Mouse (Mus musculus) natural killer cell, adult 2 months (primary cell): ENCODE results near the gene Kcnf1.
A peak's percentile ranks its signal among the peaks of the same experiment; 100 is the strongest.

Experiments
- DNase-seq, 2 experiments: peaks; one replicate each; pipeline ENCODE4 v3.0.0; 2022; ENCODE audit warnings: low spot score in 2 of 2

Kcnf1 gene

DNA sequence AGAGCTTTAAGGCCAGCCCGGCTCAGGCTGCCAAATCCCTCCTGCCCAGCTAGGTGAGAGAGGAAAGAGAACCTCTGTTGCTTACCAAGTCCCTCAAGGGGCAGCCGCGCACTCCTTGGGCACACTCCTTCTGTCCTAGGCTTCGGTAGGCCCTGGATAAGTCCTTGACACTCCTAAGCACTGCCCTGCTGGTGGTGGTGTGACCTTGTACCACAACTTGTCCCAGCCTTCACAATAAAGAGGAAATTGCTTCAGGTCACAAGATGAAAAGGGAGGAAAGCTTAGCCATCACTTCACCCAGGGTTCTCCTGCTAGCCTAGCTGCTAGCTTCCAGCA, at the start of gene Kcnf1:
Gene Kcnf1 (minus strand): TSS at position 132 of the 336 bp plus-strand sequence.
- DNase-seq: no peak

GRCm38 (mm10) chr12:17225012-17225411, 48.3 kb upstream of the Kcnf1 start:
- no peak for DNase-seq

DNA sequence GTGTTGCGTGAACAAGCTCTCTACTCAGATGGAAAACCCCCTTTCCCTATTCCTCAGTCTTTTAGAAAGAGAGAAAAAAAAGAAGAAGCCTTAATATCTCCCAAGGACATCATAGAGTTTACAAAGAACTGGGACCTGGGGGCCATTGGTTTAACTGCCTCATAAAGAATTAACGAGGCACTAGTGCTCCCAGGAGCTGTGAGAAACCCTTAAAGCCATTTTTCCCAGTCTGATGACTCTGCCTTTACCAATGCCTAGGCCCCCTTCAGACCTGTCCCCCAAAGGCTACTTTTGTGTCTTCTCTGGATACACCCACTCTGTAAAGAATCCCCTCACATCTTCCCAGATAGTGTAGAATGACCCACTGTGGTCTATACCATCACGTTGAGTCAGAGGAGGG, 46.4 kb upstream of the Kcnf1 start:
- no peak for DNase-seq

DNA sequence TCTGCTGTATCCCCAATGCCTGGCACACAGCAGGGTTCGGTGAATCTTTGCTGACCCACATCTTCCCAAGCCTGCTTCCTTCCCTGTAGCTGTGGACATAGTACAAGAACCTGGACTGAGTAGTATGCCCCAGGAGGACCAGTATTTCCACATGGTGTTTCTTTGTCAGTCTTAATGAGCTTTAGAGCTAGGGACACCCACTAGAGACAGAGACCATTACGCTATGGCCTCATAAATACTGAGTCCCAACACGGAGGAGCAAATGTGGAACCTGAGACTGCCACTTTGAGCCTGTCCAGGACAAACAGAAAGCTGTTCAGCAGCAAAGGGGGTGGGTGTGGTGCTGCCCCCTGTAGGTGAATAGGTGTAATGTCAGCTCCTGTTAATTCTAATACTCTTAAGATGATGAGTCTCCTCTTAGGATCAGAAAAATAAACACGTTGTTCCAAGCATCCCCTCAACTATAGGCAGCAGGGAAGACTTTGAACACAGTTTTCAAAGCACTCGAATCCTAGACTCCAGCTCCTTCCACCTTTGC, 45.3 kb upstream of the Kcnf1 start:
- peak in 1 of 2 experiments; percentile 11 for DNase-seq

DNA sequence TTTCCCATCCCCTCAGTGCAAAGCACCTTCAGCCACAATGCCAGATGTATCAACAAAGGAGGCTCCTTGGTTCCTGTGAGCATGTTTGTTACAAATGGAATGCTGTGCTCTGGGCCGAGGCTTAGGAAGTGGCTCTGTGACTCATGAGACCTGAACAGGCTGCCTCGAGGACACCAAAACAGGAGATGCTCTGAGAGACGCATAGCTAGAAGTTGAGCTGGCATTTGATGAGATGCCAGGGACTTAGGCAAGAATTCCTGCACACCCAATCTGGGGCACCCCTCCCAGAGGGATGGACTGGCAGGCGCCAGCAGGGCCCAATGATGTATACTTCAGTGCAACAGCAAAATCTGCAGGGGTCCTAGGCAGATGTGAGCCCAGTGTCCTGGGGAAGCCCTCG, 43.9 kb upstream of the Kcnf1 start:
- DNase-seq: no peak

DNA sequence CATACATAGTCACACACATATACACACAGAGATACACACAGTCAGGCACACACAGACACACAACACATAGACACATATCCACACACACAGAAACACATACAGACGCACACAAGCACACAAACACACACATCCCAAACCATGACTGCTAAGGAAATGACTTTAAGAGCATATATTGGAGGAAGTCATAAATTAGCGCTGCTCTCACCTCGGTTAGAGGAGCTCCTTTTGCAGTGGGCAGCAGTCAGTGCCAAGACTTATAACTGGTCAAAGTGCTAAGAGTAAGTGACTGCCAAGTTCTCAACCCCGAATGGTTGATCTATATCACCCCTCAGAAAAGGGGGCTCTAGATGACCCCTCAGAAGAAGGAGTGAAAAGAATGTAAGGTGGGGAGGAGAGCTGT, 42.4 kb upstream of the Kcnf1 start:
- DNase-seq: no peak

DNA sequence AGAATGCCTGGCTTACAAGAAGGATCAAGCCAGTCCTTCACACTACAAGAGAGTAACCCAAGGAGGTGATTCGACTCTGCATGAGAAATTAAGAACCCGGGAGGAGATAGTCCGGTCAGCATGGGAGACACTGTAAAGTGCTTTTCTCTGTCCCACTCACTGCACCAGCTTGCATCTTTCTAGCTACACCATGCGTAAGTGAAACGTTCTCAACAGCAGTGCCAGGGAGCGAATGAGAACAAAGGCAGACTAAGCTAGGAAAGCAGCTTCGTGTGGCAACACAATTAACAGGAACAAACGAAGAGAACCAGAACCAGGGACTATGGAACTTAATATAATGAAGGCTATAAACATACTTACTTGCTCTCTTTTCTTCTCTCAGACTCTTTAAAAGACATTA, 41.7 kb upstream of the Kcnf1 start:
- no peak for DNase-seq

DNA sequence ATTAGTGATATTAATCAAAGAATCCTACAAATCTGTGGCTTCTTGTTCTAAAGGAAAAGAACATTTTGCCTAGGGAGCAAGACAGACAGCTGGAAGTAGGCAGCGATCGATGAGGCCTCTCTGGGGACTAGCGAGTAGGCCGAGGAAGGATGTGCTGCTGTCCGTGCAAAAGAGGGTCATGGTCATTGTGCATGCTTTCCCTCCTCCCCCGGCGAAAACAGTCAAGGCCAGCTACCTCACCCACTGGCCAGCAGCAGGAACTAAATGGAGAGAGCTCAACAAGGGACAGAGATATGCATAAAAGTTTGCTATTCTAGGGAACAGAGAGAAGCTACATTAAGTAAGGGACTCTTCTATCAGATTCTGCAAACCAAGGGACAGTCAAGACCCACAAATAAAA, 39.1 kb upstream of the Kcnf1 start:
- no peak for DNase-seq

- no peak for DNase-seq
Measured at GRCm38 (mm10) chr12:17202492-17203322, 26.0 kb upstream of the Kcnf1 start.

DNA sequence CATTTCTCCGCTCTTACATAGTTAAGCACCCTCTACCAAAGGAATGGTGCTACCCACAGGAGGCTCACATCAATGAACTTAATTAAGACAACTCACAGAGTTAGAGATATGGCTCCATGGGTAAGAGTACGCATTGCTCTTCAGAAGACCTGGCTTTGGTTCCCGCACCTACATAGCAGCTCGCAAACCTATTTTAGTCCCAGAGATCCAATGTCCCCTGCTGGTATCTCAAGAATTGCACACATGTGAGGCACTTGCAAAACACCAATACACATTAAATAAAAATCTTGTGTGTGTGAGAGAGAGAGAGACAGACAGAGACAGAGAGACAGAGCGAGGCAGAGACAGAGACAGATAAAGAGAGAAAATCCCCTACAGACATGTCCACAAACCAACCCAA, 21.9 kb upstream of the Kcnf1 start:
- no peak for DNase-seq

DNA sequence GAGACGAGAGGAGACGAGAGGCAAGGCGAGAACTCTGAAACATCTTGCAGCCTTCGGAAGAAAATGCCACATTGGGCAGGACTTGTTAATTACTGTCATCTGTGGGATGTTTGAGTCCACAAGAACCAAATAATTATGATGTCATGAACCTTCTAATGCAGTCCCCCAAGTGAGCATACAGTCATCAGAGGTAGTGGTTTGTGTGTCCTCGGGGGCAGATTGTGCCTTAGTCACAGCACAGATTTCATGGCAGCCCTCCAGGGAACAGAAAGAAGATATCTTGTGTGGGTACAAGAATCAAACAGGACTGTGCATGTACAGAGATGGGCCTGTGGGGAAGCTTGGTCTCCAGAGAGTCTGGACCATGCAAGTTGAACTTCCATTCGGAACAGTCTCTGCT, 17.5 kb upstream of the Kcnf1 start:
- DNase-seq: no peak

DNA sequence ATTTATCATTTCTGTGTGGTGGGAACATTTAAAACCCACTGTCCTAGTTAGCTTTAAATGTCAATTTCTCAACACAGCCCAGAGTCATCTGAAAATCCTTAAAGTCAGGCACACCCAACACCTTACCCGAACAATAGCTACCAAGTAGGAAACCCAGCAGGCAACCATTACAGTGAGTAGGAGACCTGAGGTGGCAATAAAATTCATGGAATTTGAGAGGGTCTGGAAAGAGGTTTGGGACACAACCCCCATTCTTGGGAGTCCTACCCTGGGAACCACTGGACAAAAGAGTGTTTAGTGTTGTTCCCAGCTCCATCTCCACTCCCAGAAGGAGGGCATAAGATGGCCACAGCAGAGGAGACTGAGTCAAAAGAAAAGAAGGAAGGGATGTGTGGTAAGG, 16.6 kb upstream of the Kcnf1 start:
- DNase-seq: no peak

DNA sequence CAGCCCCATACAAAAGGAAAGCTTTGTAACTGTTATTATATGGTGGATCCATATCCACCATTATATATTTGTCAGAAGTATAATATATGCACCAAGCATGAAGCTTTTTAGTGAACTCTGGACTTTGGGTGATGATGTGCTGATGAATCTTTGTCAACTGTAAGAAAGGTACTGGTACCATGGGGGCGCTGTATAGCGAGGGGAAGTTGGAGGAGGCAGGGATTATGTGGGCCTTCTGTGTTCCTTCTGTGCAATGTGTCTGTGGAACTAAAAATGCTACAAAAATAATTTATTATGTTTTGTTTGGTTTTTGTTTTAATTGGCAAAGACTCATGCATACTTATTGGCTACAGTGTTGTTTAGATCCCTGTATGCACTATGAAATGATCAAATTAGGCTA, 16.2 kb upstream of the Kcnf1 start:
- no peak for DNase-seq

GRCm38 (mm10) chr12:17184303-17184775, 7.7 kb upstream of the Kcnf1 start:
- DNase-seq: no peak

GRCm38 (mm10) chr12:17183788-17184187, 7.1 kb upstream of the Kcnf1 start:
- no peak for DNase-seq

- DNase-seq: no peak
Measured at GRCm38 (mm10) chr12:17176041-17176756, 489 bp downstream of the Kcnf1 start.

- DNase-seq: no peak
Measured at GRCm38 (mm10) chr12:17175531-17175951, 1.1 kb downstream of the Kcnf1 start.

- no peak for DNase-seq
Measured at GRCm38 (mm10) chr12:17175124-17175523, 1.6 kb downstream of the Kcnf1 start.

DNA sequence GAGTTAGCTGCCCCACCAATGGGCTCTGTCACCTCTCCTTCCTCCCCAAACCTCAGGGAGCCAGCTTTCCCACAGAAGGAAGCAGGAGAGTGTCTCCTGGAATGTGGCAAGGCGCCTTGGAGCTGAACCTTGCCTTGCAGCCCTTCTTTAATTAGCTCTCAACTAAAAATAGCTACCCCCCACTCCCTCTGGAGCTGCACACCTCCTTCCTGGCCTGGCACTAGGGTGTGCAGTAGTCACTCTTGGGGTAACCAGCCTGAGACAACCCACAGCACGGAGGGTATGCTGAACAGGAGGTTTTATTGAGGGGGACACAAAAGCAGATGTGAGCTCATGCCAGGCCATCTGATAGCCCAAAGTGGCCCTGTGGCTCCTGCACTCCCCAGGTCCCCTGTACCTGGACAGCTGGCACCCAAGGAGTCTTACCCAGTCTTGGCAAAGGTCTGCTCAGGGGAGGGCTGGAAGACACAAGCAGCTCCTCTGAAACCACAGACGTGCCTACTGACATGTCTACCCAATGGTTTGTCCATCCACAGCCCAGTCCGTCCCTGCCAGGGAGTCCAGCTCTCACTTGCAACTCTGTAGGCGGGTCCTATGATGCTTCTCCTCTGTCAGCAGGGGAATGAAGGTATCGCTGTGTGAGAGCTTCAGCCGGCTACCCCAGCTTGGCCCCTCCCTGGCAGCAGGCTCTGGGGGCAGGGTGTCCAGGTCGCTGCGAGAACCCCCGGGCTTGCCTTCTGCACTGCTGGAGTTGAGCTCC, 2.4 kb downstream of the Kcnf1 start:
- DNase-seq: no peak

DNA sequence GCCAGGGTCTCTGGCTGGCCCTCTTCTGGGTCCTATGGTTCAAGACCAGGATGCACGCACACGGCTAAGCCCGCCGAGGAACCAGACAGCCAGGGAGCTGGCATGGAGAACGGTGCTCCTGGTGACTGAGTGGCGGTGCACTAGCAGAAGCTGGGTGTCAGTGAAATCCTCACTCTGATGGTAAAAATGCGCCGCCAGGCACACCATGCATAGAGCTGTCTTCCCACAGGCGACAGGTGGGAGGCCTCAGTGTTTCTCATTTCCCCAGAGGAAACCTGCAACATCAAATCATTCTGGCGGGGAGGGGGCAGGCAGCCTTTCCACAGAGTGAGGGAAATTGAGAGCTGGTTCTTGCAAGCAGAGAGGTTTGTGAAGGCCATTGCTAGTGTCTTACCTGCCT, 6.3 kb downstream of the Kcnf1 start:
- DNase-seq: no peak

DNA sequence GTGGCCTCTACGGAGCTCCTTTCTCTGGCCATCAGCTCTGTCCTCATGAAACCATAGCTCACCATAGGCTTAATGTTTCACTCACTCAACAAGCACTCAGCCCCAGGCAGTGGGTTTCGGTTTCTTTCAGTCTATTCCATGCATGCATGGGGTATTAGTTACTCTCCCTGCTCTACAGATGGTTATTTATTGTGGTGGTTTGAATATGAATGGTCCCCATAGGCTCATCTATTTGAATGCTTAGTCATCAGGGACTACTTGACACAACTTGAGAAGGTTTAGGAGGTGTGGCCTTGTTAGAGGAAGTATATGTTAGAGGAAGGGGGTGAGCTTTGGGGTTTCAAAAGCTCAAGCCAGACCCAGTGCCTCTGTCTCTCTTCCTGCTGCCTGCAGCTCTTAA, 10.6 kb downstream of the Kcnf1 start:
- DNase-seq: no peak

DNA sequence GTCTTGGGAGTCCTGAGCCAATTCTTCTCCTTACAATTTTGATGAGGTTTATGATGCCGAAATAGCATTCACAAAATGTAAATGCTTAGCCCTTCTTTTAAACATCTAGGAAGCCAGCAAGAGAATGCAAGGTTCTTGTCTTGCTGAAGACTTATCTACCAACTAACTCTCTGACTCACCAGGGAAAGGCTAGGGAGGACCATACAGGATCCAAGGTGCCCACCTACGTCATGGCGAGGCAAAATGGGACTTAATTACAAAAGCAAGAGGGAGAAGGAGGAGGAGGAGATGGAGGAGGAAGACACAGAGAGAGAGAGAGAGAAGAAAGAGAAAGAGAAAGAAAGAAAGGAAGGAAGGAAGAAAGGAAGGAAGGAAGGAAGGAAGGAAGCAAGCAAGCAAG, 12.7 kb downstream of the Kcnf1 start:
- DNase-seq: no peak
